Mouse (Mus musculus) effector memory CD4-positive, alpha-beta T cell, adult 5 months (primary cell): ENCODE data around the gene Lct. TPM values are rescaled to one million over a fixed set of nuclear protein-coding genes. Genes with fewer than 3 reads are reported as not detected.

Experiments used
- polyA plus RNA-seq: library from polyadenylated mRNA; unstranded; fragments of 100-300 nt; shearing (Covaris generic); gene quantifications from one replicate; pipeline ENCODE4 v1.2.1, GENCODE M21; 2017

Gene Lct
- polyA plus RNA-seq, result not detected

DNA sequence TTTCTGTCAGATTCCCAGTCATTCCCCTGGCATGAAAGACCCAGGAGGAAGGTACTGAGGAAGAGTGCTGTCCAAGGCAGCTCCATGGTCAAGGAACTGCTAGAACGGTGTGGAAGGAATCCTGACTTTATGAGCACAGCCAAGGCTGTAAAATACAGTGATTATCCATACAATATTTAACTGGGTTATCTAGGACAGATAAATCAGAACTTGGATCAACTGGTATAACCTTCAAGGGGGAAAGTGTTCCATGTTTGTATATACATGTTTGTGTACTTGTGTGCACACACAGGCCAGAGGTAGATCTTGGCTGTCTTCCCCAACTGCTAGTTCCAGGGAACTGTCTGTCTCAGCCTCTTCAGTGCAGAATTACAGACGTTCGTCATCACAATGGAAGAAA lies at the start of gene Lct:
Gene Lct (minus strand): TSS at position 101 of the 400 bp plus-strand sequence.

GRCm38 (mm10) chr1:128359554-128360376 lies 31.6 kb upstream of the Lct start, which contains the start of gene Mcm6:
TSS of gene Mcm6 (minus strand) at chr1:128359664.

DNA sequence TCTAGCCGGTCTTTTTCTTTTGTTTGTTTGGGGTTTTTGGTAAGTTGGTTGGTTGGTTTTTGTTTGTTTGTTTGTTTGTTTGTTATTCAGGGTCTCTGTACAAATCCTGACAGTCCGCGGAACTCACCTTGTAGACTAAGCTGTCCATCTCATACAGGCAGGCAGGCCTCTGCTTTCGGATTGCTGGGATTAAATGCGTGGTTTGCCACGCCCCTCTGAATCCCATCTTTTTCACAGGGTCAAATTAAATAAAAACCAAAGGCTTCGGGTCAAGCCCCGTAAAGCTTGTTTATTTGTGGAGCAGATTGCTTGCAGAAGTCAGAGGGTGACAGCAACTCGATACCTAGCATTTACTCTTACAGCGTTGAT lies 84.5 kb downstream of the Lct start, which contains the start of gene Ubxn4:
Gene Ubxn4 (plus strand): TSS at position 338 of the 369 bp plus-strand sequence.

Other genes starting within 250 kb of the Lct start
- 2.0 TPM for gene Zranb3, start 225.3 kb downstream of the Lct start, polyA plus RNA-seq
- gene R3hdm1, start 225.0 kb downstream of the Lct start, polyA plus RNA-seq, result 66.9 TPM
- 180 TPM for gene Ubxn4, start 84.4 kb downstream of the Lct start, polyA plus RNA-seq
- gene Mcm6, start 31.3 kb upstream of the Lct start, polyA plus RNA-seq, result 79.6 TPM
- gene Dars, start 89.0 kb upstream of the Lct start, polyA plus RNA-seq, result 114 TPM